10 mouse cellular contexts compared by ENCODE assay signal in genomic region chr16:3847871-3848270, GRCm38 (mm10). TPM values are rescaled to one million over a fixed set of nuclear protein-coding genes. Genes with fewer than 3 reads are reported as not detected.
DNase-seq lines count a peak whose midpoint lies in the region; ATAC-seq and TF ChIP-seq lines count a peak whose summit lies in the region.
"Had no signal": no experiment of that assay in that cellular context is flagged by ENCODE, and none has a peak within 500 bp of the region (broad histone marks: within the 10 kb centered on the region; RNA-seq: fewer than 3 reads in every experiment).

No protein-coding gene starts in this region.

- peak overlapping the region; percentile 59 for H3K4me2 ChIP-seq in neural tube, embryonic 11.5 days (ENCODE audit: low read depth)

- no peaks in the 10 kb centered on the region for H3K9me3 ChIP-seq in neural tube, embryonic 11.5 days (ENCODE audit: control insufficient read depth, low read length)
- no peaks in the 10 kb centered on the region for H3K9me3 ChIP-seq in limb, embryonic 10.5 days (replicated peaks)

- peak overlapping the region; percentile 65; the same call in 1 of the 2 replicates for H3K4me3 ChIP-seq in neural tube, embryonic 11.5 days (ENCODE audit: low read depth, low read length)
- H3K4me3 ChIP-seq in limb, embryonic 10.5 days: peak overlapping the region; percentile 64
- H3K4me3 ChIP-seq in olfactory bulb, adult 2 months (ENCODE audit: insufficient read depth, low read depth, low read length): 0 out of 2 replicates have a peak overlapping the region, but pooled peaks have one; percentile 4

- intact Hi-C loops in gastrocnemius, postnatal 14 days (cut with DNase I; ENCODE audit: low total_unique reads): loop anchor here (10.0 kb wide), 2 partner anchors 57 to 103 kb away; partner anchors contain the start of genes 1700037C18Rik, Cluap1 and Zfp263

- H3K27ac ChIP-seq in neural tube, embryonic 11.5 days (ENCODE audit: low read depth, low read length): no peak overlapping the region
- H3K27ac ChIP-seq in limb, embryonic 10.5 days: no peak overlapping the region
- no peak overlapping the region for H3K27ac ChIP-seq in olfactory bulb, adult 2 months (ENCODE audit: insufficient read depth, low read depth, low read length)

- H3K9ac ChIP-seq in neural tube, embryonic 11.5 days (ENCODE audit: low read length): no peak overlapping the region

- WGBS in neural tube, embryonic 11.5 days: 73% methylated on average over 4 of the region's 4 CpGs
- 66% methylated on average over 4 of the region's 4 CpGs for WGBS in limb, embryonic 10.5 days
- 68% methylated on average over 4 of the region's 4 CpGs for WGBS in olfactory bulb, adult 2 months

- no peak for ATAC-seq in neural tube, embryonic 11.5 days (ENCODE audit: insufficient read depth, low FRiP score, low TSS enrichment)

- no peak for TF ChIP-seq POLR2A in olfactory bulb, adult 2 months (IDR thresholded peaks at IDR 0.05; ENCODE audit: insufficient read depth, low read depth, low read length)

- peak; percentile 14 for DNase-seq in cerebellum, postnatal 25 days
- no peak for DNase-seq in cerebellum, postnatal 36 days
- no peak for DNase-seq in neural tube, embryonic 11.5 days (ENCODE audit: low spot score)
- no peak for DNase-seq in neural tube, embryonic 10.5 days (ENCODE audit: extremely low spot score, low spot score)
- DNase-seq in limb, embryonic 10.5 days (ENCODE audit: low spot score): no peak
- DNase-seq in cerebellum, adult 11 months: no peak
- no peak for DNase-seq in gastrocnemius, postnatal 14 days
- DNase-seq: thymus, adult 2 months had no signal

- H3K36me3 ChIP-seq in neural tube, embryonic 11.5 days (ENCODE audit: control insufficient read depth, insufficient read depth, low read length): no peaks in the 10 kb centered on the region
- no peaks in the 10 kb centered on the region for H3K36me3 ChIP-seq in limb, embryonic 10.5 days

- no peaks in the 10 kb centered on the region for H3K27me3 ChIP-seq in neural tube, embryonic 11.5 days (ENCODE audit: control insufficient read depth, insufficient read depth, low read length)
- no peaks in the 10 kb centered on the region for H3K27me3 ChIP-seq in limb, embryonic 10.5 days (ENCODE audit: low read depth, poor library complexity, severe bottlenecking)

- no peaks in the 10 kb centered on the region for H3K4me1 ChIP-seq in neural tube, embryonic 11.5 days (ENCODE audit: control insufficient read depth, insufficient read depth, low read length)
- peaks cover 13% of the 10 kb centered on the region for H3K4me1 ChIP-seq in limb, embryonic 10.5 days
- H3K4me1 ChIP-seq in olfactory bulb, adult 2 months (ENCODE audit: control insufficient read depth, insufficient read depth, low read length): peaks cover 10% of the 10 kb centered on the region

- TF ChIP-seq CTCF in olfactory bulb, adult 2 months (IDR thresholded peaks at IDR 0.05; ENCODE audit: insufficient read depth, low read depth, low read length): no peak

RNA-seq across cellular contexts. Expression of gene Zfp174, which starts 0.8 kb away (rescaled TPM):
- polyA plus RNA-seq in neural tube, embryonic 11.5 days (2014; fragmentation: Nextera tagmentation; extraction: Ambion mirVana): 1.1 and 1.3 TPM in 2 replicates
- polyA plus RNA-seq in limb, embryonic 10.5 days (2016; fragmentation: Nextera tagmentation; extraction: Ambion mirVana): 0.72 and 0.88 TPM in 2 replicates
- polyA plus RNA-seq in olfactory bulb, adult 2 months (2012; ENCODE audit: insufficient read depth, insufficient read length, low replicate concordance, missing spikeins): not detected in 2 replicates
- total RNA-seq in gastrocnemius, postnatal 14 days (2021): 1 to 10 TPM; 1.2 to 1.3 TPM

RNA-seq across cellular contexts. Expression of gene Olfr15, which starts 17.2 kb away (rescaled TPM):
- not detected in 2 replicates for polyA plus RNA-seq in neural tube, embryonic 11.5 days (2014; fragmentation: Nextera tagmentation; extraction: Ambion mirVana)
- not detected in 2 replicates for polyA plus RNA-seq in limb, embryonic 10.5 days (2016; fragmentation: Nextera tagmentation; extraction: Ambion mirVana)
- polyA plus RNA-seq in olfactory bulb, adult 2 months (2012; ENCODE audit: insufficient read depth, insufficient read length, low replicate concordance, missing spikeins): not detected in 2 replicates
- total RNA-seq in gastrocnemius, postnatal 14 days (2021): not detected
- total RNA-seq: gastrocnemius, adult 8-10 months had no signal
- polyA plus RNA-seq: thymus, adult 2 months had no signal

RNA-seq across cellular contexts. Expression of gene Naa60, which starts 24.3 kb away (rescaled TPM):
- 66.2 and 66.5 TPM in 2 replicates for polyA plus RNA-seq in neural tube, embryonic 11.5 days (2014; fragmentation: Nextera tagmentation; extraction: Ambion mirVana)
- polyA plus RNA-seq in limb, embryonic 10.5 days (2016; fragmentation: Nextera tagmentation; extraction: Ambion mirVana): 55.8 and 58.0 TPM in 2 replicates
- polyA plus RNA-seq in olfactory bulb, adult 2 months (2012; ENCODE audit: insufficient read depth, insufficient read length, low replicate concordance, missing spikeins): not detected in 2 replicates
- total RNA-seq in gastrocnemius, postnatal 14 days (2021): 10 to 100 TPM; 24.8 to 24.9 TPM

RNA-seq across cellular contexts. Expression of gene Zfp597, which starts 36.5 kb away (rescaled TPM):
- polyA plus RNA-seq in neural tube, embryonic 11.5 days (2014; fragmentation: Nextera tagmentation; extraction: Ambion mirVana): 9.5 and 9.6 TPM in 2 replicates
- 4.1 and 6.5 TPM in 2 replicates for polyA plus RNA-seq in limb, embryonic 10.5 days (2016; fragmentation: Nextera tagmentation; extraction: Ambion mirVana)
- polyA plus RNA-seq in olfactory bulb, adult 2 months (2012; ENCODE audit: insufficient read depth, insufficient read length, low replicate concordance, missing spikeins): not detected in 2 replicates
- total RNA-seq in gastrocnemius, postnatal 14 days (2021): 1 to 10 TPM; 5.6 to 6.8 TPM

RNA-seq across cellular contexts. Expression of gene Gm20695, which starts 36.6 kb away (rescaled TPM):
- polyA plus RNA-seq in neural tube, embryonic 11.5 days (2014; fragmentation: Nextera tagmentation; extraction: Ambion mirVana): 1.5 TPM in 1 of 2 replicates, not detected in the other
- 1.6 and 2.3 TPM in 2 replicates for polyA plus RNA-seq in limb, embryonic 10.5 days (2016; fragmentation: Nextera tagmentation; extraction: Ambion mirVana)
- not detected in 2 replicates for polyA plus RNA-seq in olfactory bulb, adult 2 months (2012; ENCODE audit: insufficient read depth, insufficient read length, low replicate concordance, missing spikeins)
- under 1 TPM; 0.45 to 0.58 TPM for total RNA-seq in gastrocnemius, postnatal 14 days (2021)
- polyA plus RNA-seq: thymus, adult 2 months had no signal

Comparison
In these comparisons a context has a peak if more than half of its experiments do, and no peak if none do; other contexts are left out.
1. DNase-seq: peak in cerebellum, postnatal 25 days (2 of 2); none in cerebellum, postnatal 36 days (0 of 2), neural tube, embryonic 11.5 days (single experiment), neural tube, embryonic 10.5 days (single experiment), limb, embryonic 10.5 days (single experiment), cerebellum, adult 11 months (single experiment) and gastrocnemius, postnatal 14 days (single experiment).
2. H3K4me3 ChIP-seq: peak in every context shown above with its lines; median percentile 65 in neural tube, embryonic 11.5 days; 64 in limb, embryonic 10.5 days; 4 in olfactory bulb, adult 2 months.